Mouse (Mus musculus): Measurements from ENCODE around the gene Mlst8. TPM values are rescaled to one million over a fixed set of nuclear protein-coding genes. Genes with fewer than 3 reads are reported as not detected.
A peak's percentile ranks its signal among the peaks of the same experiment; 100 is the strongest.
"Not testable (repeated sequence)": the region's sequence is repeated elsewhere in the genome, so short reads cannot be mapped to it uniquely, and the experiment has no call there.

The Mlst8 gene
- total and polyA plus RNA-seq, 3 experiments: 25.6 to 61.7 (median 26.0) TPM

DNA sequence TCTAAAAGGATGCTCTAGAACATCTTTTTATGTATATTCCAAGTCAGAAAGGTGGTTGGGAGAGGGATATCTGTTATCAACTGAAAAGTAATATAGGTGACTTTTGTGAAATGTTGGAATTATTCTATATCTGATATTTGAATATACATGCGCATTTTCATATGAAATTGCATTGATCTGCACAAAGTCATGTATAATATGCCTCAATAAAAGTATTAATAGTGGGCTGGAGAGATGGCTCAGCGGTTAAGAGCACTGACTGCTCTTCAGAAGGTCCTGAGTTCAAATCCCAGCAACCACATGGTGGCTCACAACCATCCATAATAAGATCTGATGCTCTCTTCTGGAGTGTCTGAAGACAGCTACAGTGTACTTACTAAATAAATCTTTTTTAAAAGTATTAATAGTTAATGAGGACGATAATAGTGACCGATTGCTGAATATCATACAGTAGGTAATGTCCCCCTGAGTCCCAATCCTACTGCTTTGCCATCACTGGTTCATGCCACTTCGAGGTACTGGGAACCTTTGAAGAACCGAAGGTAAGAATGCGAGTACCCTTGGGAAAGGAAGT is 9.5 kb downstream of the Mlst8 start:
- DNase-seq: no peak

DNA sequence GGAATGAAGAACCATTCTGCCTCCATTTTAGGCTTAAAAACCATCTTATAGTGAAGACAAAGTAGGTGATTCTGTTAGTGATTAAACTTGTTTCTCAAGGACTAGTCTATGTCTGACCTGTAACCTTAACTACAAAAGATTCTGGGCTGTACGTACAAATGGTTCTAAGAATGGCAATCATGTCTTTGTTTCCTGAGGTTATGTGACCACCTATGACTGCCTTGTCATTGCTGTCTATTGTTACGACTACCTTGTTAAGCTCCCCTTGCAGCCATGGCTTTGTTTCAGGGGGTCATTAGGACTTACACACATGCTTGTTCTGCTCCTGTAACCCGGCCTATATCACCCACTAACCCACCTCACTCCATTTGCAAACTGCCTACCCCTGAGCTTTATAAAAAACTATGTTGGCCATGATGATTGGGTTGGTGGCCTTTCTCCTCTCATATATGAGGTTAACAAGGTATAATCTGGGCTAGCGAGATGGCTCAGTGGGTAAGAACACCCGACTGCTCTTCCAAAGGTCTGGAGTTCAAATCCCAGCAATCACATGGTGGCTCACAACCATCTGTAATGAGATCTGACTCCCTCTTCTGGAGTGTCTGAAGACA is 10.1 kb downstream of the Mlst8 start:
- no peak for DNase-seq

DNA sequence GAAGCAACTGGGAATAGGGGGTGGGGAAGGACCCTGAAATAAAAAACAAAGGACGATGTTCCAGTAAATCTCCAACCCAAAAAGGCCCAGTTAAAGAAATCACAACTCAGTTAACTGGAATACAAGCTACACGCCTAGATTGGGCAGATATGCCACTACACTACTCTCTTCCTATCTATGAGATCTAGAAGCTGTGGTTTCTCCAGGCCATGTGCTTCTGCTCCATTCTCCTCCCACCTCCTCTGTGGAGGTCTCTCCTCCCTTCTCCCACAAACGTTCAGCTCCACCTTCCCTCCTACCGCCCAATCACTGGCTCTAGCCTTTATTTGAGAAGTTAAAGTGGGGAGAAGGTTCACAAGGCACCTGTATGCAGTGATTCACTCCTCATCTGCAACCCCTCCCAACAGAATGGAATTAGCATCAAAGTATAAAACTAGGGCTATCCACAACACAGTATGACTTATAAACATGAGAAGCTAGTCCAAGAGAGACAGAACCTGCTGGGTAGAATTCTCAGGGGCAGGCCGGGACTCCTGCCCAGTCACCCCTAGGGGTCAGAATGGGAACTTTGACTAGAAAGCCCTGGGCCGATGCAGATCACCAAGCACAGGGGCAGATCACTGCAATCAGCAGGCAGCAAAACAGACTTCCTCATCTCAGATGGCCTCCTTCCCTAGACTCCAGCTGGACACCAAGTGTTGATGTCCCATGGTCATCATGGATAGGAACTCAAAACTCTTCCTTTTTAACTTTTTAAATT is 15.3 kb downstream of the Mlst8 start:
- DNase-seq: no peak

DNA sequence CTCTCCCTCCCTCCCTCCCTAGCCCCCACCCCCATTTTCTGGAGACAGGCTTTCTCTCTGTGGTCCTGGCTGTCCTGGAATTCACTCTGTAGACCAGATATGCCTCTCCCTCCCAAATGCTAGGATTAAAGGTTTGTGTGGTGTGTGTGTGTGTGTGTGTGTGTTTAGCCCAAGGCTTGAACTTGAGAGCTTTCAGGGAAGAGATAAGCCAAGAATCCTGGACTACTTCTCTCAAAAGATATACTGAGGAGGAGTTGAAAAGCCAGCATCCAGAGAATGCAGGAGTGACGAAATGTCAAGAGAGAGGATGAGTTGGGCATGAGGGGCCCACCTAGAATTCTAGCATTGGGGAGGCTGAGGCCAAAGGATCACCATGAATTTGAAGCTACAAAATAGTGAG is 15.9 kb downstream of the Mlst8 start:
- DNase-seq: no peak

DNA sequence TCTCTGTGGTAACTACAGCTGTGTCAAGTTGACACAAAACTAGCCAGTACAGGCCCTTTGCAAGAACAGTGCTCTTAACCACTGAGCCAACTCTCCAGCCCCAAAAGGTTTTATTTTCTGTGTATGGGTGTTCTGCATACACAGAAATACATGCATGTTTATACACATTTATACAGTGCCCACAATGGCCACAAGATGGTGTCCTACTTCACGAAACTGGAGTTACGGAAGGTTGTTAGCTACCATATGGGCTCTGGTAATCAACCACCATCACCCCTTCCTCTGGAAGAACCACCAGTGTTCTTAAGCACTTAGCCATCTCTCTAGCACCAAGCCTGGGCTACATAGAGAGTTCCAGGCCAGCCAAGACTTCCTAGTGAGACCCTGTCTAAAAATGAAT is 17.3 kb downstream of the Mlst8 start:
- DNase-seq: no peak

DNA sequence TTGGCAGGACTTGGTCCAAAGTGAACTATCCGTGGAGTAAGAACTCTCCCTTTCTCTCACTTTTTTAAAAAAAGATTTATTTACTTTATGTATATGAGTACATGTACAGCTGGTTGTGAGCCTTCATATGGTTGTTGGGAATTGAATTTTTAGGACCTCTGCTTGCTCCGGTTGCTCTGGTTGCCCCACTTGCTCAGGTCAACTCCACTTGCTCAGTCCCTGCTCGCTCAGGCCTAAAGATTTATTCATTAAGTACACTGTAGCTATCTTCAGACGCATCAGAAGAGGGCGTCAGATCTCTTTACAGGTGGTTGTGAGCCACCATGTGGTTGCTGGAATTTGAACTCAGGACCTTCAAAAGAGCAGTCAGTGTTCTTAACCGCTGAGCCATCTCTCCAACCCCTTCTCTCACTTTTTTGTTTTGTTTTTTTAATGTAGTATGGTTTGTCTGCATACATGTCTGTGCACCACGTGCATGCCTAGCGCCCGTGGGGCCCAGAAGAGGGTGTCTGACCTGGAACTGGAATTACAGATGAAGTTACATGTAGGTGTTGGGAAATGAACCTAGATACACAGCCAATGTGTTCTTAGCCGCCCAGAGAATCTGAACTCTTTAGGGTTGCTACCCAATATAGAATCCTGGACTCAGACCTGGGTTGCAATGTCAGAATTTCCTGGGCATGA is 23.2 kb downstream of the Mlst8 start:
- not testable (repeated sequence) for DNase-seq

DNA sequence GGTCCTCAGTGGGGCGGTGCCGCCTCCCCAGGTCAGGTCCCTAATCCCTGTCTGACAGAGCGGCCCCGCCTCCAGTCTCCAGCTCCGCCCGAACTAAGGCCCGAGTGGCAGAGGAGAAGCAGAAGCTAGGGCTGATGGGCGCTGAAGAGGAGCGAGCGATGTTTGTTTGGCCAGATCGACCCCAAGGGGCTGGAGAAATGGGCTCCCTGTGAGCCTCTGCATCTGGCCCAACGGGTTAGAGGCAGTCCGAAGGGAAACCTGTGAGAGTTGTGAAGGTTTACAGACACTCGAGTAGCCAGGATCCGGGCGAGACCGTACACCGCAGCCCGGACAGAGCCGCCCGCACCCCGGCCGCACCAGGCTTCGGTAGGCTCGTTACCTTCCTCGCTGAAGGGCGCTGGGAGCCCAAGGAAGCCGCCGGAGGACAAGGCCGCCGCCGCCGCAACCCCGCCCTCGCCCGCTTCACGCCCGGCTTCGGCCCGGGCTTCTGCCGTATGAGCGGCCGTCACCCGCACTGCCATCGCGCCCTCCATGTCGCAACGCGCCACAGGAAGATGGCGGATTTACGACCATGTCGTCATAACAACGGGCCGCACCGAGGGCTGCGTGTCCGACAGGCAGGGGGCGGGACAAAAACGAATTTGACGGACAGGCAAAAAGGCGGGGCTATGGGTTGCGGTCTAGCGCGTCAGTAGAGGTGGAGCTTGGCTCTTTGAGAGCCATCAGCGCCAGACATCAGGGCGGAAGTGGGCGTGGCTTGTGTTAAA is 23.9 kb downstream of the Mlst8 start:
- peak; percentile 100 for DNase-seq

DNA sequence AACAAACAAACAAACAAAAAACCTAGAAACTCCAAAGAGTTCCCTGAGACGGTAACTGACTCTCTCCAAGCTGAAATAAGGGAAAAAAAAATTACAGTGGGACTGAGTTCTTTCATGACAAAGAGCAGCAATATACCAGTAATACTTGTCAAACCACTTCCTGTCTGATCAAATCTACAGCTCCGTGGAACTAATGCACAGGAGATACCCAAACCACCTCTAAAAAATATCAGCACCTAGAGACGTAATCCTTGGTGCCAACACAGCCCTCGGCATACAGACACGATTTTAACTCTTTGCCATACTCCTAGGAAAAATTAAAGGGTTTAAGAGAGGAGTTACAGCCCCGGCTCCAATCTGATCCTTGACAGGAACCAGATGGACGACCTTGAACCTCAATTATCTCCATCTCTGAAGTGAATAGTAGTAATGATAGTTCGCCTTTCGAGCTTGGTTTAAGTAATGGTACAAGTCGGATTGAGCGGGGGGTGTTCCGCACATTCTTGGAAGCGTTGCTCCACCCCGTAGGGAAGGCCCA is 24.6 kb downstream of the Mlst8 start:
- no peak for DNase-seq

DNA sequence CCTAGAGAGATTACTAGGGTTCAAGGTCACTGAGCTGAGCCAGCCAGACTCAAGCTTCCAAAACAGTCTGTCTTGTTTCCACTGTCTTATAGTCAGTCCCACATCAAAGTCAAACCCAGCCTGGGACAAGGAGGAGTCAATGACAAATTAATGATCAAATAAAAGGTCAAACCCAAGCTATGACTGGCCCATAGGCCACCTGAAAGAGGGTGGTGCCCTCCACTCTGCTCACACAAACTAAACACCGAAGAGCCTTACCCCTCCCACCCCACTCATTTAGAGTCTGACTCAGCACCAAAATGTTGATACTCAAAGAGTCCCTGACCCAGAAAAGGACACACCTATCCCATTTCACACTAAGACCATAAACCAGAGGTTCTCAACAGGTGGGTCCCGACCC is 25.5 kb downstream of the Mlst8 start:
- peak; percentile 57 for DNase-seq

DNA sequence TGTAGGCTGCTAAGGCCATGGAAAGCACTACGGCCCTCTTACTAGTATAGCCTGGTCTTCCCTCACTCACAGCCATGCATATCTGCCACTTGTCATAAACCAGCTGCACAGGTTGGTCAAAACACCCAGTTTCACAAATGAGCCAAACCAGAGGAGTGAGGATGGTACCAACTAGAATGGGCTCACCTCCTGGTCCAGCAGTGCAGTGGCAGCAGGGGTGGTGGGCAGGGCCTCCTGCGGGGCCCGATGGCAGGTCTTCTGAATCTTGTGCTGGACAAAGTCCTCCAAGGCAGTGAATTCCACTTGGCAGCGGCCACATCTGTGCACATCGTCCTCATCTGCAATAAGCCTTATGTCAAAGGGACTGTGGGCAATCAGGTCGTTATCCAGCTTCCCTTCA is 27.7 kb downstream of the Mlst8 start:
- DNase-seq: no peak

DNA sequence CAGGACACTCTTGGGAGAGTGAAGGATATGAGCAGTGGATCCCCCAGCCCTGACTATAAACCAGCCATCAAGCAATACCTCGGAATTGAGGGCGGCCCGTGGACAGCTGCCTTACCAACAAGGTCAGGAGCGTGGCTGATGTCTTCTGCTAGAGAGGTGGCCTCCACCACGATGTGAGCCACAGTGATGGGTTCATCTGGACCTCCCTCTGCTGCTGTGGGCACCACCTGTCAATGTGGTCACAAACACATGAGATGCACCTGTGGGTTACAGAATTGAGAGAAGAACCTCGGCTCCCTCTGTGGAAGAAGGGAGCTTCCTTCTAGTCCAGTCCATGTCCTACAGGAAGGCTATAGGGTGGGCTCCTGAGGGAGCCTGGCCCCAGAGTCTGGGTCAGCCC is 29.4 kb downstream of the Mlst8 start:
- no peak for DNase-seq

DNA sequence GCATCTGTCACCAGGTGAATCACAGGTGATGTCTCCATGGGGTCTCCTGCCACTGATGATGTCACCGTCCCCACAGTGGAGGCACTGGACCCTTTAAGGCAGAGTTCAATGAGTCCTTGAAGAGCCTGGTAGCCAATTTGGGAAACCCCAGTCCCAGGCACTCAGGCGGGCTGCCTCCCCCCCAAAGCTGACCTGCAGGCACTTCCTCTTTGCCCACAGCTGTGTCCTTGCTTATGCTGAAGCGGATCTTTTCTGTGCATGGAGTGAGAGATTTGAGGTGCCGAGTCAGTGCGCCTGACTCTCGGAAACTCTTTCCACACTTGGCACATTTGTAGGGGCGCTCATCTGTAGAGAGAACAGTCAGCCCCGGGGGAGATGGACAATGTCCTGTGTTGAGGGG is 32.3 kb downstream of the Mlst8 start:
- no peak for DNase-seq

DNA sequence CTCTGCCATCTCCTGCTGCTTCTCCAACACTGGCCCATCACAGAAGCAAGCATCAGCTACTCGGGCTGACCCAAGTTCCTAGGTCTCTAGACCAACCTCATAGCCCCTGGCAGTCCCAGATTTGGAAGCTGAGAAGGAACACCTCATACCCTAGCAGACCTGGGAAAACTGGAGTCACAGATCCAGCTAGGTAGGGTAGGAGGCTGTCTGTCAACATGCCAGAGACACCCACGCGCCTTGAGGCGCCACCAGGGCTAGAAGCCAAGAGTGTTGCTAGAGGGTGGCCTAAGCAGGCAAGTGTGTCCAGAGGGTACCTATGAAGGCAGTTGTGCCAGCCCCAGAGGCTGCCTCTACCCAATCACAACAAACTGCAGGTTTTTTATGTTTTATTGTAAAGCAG is 35.5 kb downstream of the Mlst8 start:
- DNase-seq: no peak

DNA sequence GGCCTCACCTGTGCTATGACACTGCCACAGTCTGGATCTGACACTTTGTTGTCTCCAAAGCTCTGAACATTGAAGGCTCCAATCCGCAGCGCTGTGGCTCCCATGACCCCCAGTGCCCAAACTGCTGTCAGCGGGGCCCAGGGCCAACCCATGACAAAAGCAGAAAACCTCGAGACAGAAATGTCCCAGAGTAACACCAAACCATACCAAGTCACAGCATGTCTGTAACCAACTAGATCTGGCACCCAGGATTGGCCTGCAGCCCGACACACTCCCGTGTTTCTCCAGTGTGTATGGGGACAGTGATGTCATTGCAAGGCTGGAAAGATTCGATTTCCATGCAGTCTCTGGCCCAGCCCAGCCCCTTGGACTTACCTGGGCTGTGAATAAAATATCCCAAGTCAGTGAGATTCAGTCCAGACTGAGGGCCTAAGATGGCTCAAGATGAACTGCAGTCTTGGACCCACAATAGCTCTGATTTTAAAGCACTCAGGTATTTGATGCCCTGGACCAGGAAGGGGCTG is 36.2 kb downstream of the Mlst8 start, which contains the start of gene Dnase1l2:
Gene Dnase1l2, minus strand, starts transcription at position 474 of the 524 bp plus-strand sequence.
- DNase-seq: no peak

DNA sequence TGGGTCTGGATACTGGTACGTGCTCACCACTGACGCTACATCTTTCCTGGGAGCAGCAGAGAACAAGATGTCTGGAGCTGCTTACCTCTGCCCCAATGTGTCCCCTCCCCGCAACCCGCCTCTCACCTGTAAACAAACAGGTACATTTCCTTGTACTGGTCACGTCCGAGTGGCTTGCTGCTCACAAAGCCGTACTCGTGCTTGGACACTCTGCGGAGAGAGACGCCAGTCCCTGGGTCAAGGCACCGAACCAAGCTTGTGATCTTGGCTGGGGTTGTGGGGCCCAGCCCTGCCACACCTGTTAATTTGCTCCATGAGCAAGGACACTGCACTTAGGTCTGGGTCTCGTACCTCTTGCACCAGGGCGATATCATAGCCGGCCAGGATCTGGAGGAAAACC is 36.8 kb downstream of the Mlst8 start:
- no peak for DNase-seq

DNA sequence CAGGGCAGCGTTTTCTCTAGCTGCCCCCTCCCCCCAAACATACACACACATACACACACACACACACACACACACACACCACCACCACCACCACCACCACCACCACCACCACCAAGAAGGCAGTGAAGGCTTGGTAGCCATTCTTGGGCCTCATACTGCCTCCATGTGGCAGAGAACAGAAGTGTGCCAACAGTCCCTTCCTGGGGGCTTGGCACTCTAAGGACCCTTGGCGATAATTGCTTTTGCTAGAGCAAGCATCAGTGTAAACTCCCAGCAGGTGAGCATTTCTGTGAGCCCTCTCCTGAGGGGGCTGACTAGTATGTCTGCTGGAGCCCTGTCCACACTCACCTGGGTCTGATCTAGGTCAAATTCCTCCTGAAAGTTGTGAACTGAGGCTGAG is 37.7 kb downstream of the Mlst8 start:
- DNase-seq: no peak

DNA sequence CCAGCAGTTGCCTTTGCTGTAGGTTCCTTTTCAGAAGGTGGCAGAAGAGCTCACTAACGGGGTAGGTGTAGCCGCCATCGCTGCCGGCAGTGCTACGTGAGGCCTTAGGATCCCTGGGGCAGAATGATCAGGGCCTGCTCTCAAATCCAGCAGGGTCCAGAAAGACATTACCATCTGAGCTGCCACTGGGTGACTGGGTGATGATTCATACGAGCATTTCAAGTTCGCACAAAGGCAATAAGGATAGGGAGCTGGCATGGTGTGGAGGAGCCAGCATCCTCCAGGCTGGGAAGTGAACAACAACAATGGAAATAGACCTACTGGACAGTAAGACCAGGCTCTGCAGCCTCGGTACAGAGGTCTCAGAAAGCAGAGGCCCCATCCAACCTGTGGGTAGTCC is 38.5 kb downstream of the Mlst8 start:
- peak; percentile 52 for DNase-seq

DNA sequence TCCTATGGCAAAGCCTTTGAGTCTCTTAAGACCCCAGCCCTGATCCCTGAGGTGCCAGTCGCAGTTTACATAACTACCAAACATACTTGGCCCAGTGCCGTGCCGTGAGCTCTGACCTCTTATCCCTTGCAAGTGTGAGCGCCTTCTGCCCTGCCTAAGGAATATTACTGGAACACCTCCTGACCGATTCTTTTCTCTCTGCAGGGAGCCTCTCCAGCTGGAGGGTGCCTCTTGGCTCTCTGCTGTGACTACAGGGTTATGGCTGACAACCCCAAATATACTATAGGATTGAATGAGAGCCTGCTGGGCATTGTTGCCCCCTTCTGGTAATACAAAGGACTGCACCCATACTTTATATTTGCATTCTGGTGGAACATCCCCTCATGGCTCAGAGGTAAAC is 41.9 kb downstream of the Mlst8 start:
- DNase-seq: peak; percentile 37

DNA sequence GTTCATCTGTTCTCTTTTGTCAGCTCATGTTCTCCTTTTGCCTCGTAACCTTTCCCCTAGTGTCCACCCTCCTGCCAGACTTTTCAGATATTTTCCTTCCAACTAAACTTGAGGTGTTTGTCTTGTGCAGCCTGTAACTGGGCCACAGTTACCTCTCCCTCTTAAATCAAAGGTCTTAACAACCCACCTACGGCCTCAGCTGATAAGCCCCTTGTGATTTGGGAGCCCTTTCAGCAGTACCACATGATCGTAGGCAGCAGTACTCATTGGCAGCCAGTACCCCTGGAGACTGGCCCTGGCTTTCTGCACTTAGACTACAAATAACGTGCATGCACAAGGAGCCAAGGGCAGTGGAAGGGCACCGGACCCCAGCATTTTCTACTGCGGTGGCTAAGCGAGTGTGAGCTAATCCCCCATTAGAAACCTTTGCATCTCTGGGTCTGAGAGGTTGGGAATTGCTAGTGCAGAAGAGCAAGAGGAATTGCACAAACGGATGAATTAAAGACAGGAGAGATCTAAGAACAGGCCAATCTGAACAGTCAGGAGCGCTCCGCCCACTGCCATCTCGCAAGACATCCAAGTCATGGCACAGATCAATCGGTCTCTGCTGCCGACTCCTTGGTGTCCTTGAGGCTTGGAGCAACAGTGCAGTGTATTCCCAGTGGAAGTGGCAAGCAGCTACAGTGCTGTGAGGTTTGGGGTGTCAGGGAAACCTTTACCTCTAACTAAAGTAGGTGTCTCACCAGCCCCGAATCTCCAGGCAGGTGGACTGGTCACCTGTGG is 49.5 kb downstream of the Mlst8 start:
- DNase-seq: peak; percentile 58

DNA sequence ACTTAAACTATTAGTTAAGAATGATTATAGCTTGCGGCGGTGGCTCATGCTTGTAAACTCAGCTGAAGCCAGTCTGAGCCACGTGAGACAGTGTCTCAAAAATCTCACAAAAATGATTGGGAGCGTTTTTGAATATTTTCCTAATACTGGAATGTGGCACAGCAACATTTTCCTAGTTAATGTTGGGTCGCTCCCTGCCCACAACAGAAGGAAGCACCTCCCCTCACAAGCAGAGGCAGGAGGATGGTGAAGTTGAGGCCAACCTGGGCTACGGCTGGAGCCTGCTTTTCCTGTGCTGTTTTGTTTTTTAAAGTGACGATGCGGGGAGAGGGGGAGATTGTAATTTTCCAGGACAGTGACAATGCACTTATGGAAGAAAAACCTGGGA is 51.7 kb downstream of the Mlst8 start:
- DNase-seq: peak; percentile 53
